Mouse (Mus musculus) liver, embryonic 14.5 days (tissue): ENCODE data around the gene Auh. TPM values are rescaled to one million over a fixed set of nuclear protein-coding genes. Genes with fewer than 3 reads are reported as not detected.
A peak's percentile ranks its signal among the peaks of the same experiment; 100 is the strongest.

Experiments used
- ATAC-seq: fragments of 200-750 bp; cut with Nextera tagmentation; 2 replicates; pipeline ENCODE4 v1.8.0; 2017; ENCODE audit warnings: moderate number of reproducible peaks, mild to moderate bottlenecking, moderate library complexity; ENCODE audit not compliant: insufficient read depth
- DNase-seq, 3 experiments: peaks; one replicate each; pipeline ENCODE4 v3.0.0-alpha.2; 2012 to 2013; ENCODE audit warnings: low read depth in 3 of 3, low spot score in 3 of 3
- H3K27ac ChIP-seq: fragments of 300-500 bp; sonication (generic); 2 replicates; pipeline ENCODE4 v1.5.1; 2014; ENCODE audit warnings: moderate library complexity, mild to moderate bottlenecking, control low read depth, inconsistent platforms
- H3K27me3 ChIP-seq: fragments of 300-500 bp; sonication (generic); 2 replicates; pipeline ENCODE4 v1.6.1; 2014; ENCODE audit warnings: mild to moderate bottlenecking, low read length, moderate library complexity; ENCODE audit not compliant: control insufficient read depth, insufficient read depth
- H3K36me3 ChIP-seq: fragments of 300-500 bp; sonication (generic); replicated peaks from 2 replicates; pipeline ENCODE4 v1.6.1; 2014; ENCODE audit warnings: low read depth; ENCODE audit not compliant: control insufficient read depth, insufficient read depth
- H3K4me1 ChIP-seq, 2 experiments: fragments of 200-500 bp in 1 of 2; fragments of 300-500 bp in 1 of 2; sonication (generic) in 1 of 2; replicated peaks; 2 replicates each; pipeline ENCODE4 v1.6.1; 2012 to 2014; ENCODE audit warnings: antibody characterized with exemption in 1 of 2, inconsistent platforms in 1 of 2, low read length in 1 of 2; ENCODE audit not compliant: control insufficient read depth in 2 of 2, insufficient read depth in 2 of 2
- H3K4me2 ChIP-seq: fragments of 300-500 bp; sonication (generic); 2 replicates; pipeline ENCODE4 v1.6.1; 2014; ENCODE audit warnings: low read depth, mild to moderate bottlenecking, control low read depth, moderate library complexity
- H3K4me3 ChIP-seq, 2 experiments: fragments of 200-500 bp in 1 of 2; fragments of 300-500 bp in 1 of 2; sonication (generic) in 1 of 2; 2 replicates each; pipeline ENCODE4 v1.5.1; 2012 to 2014; ENCODE audit warnings: low read depth in 2 of 2, low read length in 2 of 2, mild to moderate bottlenecking in 2 of 2, control low read depth in 1 of 2, inconsistent platforms in 1 of 2, moderate library complexity in 1 of 2; ENCODE audit not compliant: insufficient read depth in 1 of 2
- H3K9ac ChIP-seq: fragments of 300-500 bp; sonication (generic); replicated peaks from 2 replicates; pipeline ENCODE4 v1.6.1; 2014; ENCODE audit warnings: mild to moderate bottlenecking, control low read depth, moderate library complexity
- H3K9me3 ChIP-seq: fragments of 300-500 bp; sonication (generic); 2 replicates; pipeline ENCODE4 v1.6.1; 2016; ENCODE audit warnings: low read length, mixed read lengths; ENCODE audit not compliant: control insufficient read depth
- CTCF ChIP-seq: IDR thresholded peaks from 2 replicates; pipeline ENCODE4 v1.5.1; 2016; ENCODE audit warnings: antibody characterized with exemption, low read depth, control low read depth
- EP300 ChIP-seq: IDR thresholded peaks from 2 replicates; pipeline ENCODE4 v1.6.1; 2016; ENCODE audit warnings: antibody characterized with exemption, low read depth
- WGBS: fragments of 180-500 bp; shearing (Covaris S2); extraction: QIAGEN DNeasy Blood & Tissue Kit; methylation state at CpG from one replicate; pipeline ENCODE4 v1.1.7; 2014; ENCODE audit not compliant: insufficient replicate concordance; 5-methylcytosine and 5-hydroxymethylcytosine counted together
- polyA plus RNA-seq, 2 experiments: library from polyadenylated mRNA; depleted of rRNA in 1 of 2; stranded (reverse) in 1 of 2; unstranded in 1 of 2; fragments of >200 nt; fragmentation: Nextera tagmentation in 1 of 2; extraction: Ambion mirVana in 1 of 2; gene quantifications; 2 replicates each; pipeline versions ENCODE4 v1.2.1 to v1.2.3; 2012 to 2014

Auh gene
- polyA plus RNA-seq, 2 experiments = 16.1 to 26.5 TPM

- Histone ChIP-seq H3K4me1 (peaks cover 33 to 38% of the 10 kb centered on the region in 2 experiments), H3K9ac (no peak overlapping the region), H3K9me3 (no peaks in the 10 kb centered on the region), H3K4me2 (no peak overlapping the region), H3K27me3 (no peaks in the 10 kb centered on the region), H3K4me3 (no peak overlapping the region), H3K27ac (no peak overlapping the region), H3K36me3 (no peaks in the 10 kb centered on the region)
- TF ChIP-seq EP300 = no peak
- no peak for TF ChIP-seq CTCF
- ATAC-seq (no peak), DNase-seq (no peak)
- WGBS = 80% methylated on average over 8 of the region's 8 CpGs
These were observed 94.9 kb downstream of the Auh start for GRCm38 (mm10) chr13:52834591-52834990.

GRCm38 (mm10) chr13:52833748-52834147, 95.7 kb downstream of the Auh start:
- ATAC-seq (no peak), DNase-seq (no peak)
- Histone ChIP-seq H3K27ac (no peak overlapping the region), H3K4me2 (no peak overlapping the region), H3K4me3 (no peak overlapping the region), H3K4me1 (peaks cover 41 to 46% of the 10 kb centered on the region in 2 experiments), H3K27me3 (no peaks in the 10 kb centered on the region), H3K36me3 (no peaks in the 10 kb centered on the region), H3K9me3 (no peaks in the 10 kb centered on the region), H3K9ac (no peak overlapping the region)
- TF ChIP-seq CTCF (no peak), EP300 (no peak)
- WGBS = 72% methylated on average over 2 of the region's 2 CpGs

GRCm38 (mm10) chr13:52833220-52833619, 96.3 kb downstream of the Auh start:
- Histone ChIP-seq H3K27ac (no peak overlapping the region), H3K4me3 (no peak overlapping the region), H3K9ac (no peak overlapping the region), H3K36me3 (no peaks in the 10 kb centered on the region), H3K27me3 (no peaks in the 10 kb centered on the region), H3K4me1 (peaks cover 47 to 52% of the 10 kb centered on the region in 2 experiments), H3K9me3 (no peaks in the 10 kb centered on the region), H3K4me2 (no peak overlapping the region)
- ATAC-seq = no peak
- WGBS = 53% methylated on average over 4 of the region's 4 CpGs
- no peak for DNase-seq
- TF ChIP-seq CTCF = peak; percentile 95
- TF ChIP-seq EP300 = no peak

- H3K4me3 ChIP-seq = no peak overlapping the region
- peak overlapping the region; percentile 96 for H3K27ac ChIP-seq
- WGBS = 80% methylated on average over 8 of the region's 8 CpGs
- TF ChIP-seq EP300 (no peak), CTCF (no peak)
- H3K4me2 ChIP-seq = no peak overlapping the region
- H3K9ac ChIP-seq = 0 out of 2 replicates have a peak overlapping the region, but pooled peaks have one; percentile 16
- H3K9me3 ChIP-seq = no peaks in the 10 kb centered on the region
- no peaks in the 10 kb centered on the region for H3K27me3 ChIP-seq
- H3K4me1 ChIP-seq = peaks cover 53 to 57% of the 10 kb centered on the region in 2 experiments
- ATAC-seq = no peak
- H3K36me3 ChIP-seq = no peaks in the 10 kb centered on the region
- no peak for DNase-seq
These were observed 96.9 kb downstream of the Auh start for GRCm38 (mm10) chr13:52832481-52833170.

- TF ChIP-seq CTCF = no peak
- peak; percentile 99 for TF ChIP-seq EP300
- Histone ChIP-seq H3K9me3 (no peaks in the 10 kb centered on the region), H3K27me3 (no peaks in the 10 kb centered on the region), H3K4me3 (peak overlapping the region; percentile 11 to 15; a peak in 1 of 4 replicates), H3K27ac (peak overlapping the region; percentile 96), H3K9ac (peak overlapping the region; percentile 67), H3K4me2 (peak overlapping the region; percentile 62), H3K4me1 (peaks cover 60 to 62% of the 10 kb centered on the region in 2 experiments), H3K36me3 (no peaks in the 10 kb centered on the region)
- DNase-seq (peak; percentile 87 to 93 (median 90)), ATAC-seq (peak; percentile 95)
- WGBS = 29% methylated on average over 13 of the region's 13 CpGs
These were observed 98.3 kb downstream of the Auh start for GRCm38 (mm10) chr13:52831037-52831757.
